Mouse (Mus musculus) heart, postnatal 0 days (tissue): ENCODE data around the gene Specc1l. TPM values are rescaled to one million over a fixed set of nuclear protein-coding genes. Genes with fewer than 3 reads are reported as not detected.

Experiments
- ATAC-seq: fragments of 200-750 bp; cut with Nextera tagmentation; 2 replicates; pipeline ENCODE4 v1.8.0; 2017; ENCODE audit warnings: low read depth, moderate number of reproducible peaks, moderate library complexity; ENCODE audit not compliant: insufficient read depth
- DNase-seq: peaks from one replicate; pipeline ENCODE4 v3.0.0-alpha.2; 2016; ENCODE audit warnings: low spot score
- H3K27ac ChIP-seq: fragments of 300-500 bp; sonication (generic); 2 replicates; pipeline ENCODE4 v1.5.1; 2014; ENCODE audit warnings: low read depth, mild to moderate bottlenecking
- H3K27me3 ChIP-seq: fragments of 300-500 bp; sonication (generic); 2 replicates; pipeline ENCODE4 v1.6.1; 2014; ENCODE audit warnings: low read length, mixed read lengths; ENCODE audit not compliant: control insufficient read depth, insufficient read depth
- H3K36me3 ChIP-seq: fragments of 300-500 bp; sonication (generic); replicated peaks from 2 replicates; pipeline ENCODE4 v1.6.1; 2014; ENCODE audit warnings: low read length, mixed read lengths; ENCODE audit not compliant: control insufficient read depth, insufficient read depth
- H3K4me1 ChIP-seq: fragments of 300-500 bp; sonication (generic); 2 replicates; pipeline ENCODE4 v1.6.1; 2014; ENCODE audit warnings: antibody characterized with exemption; ENCODE audit not compliant: control insufficient read depth, insufficient read depth
- H3K4me2 ChIP-seq: fragments of 300-500 bp; sonication (generic); 2 replicates; pipeline ENCODE4 v1.6.1; 2014; ENCODE audit warnings: low read depth, mild to moderate bottlenecking, low read length, moderate library complexity
- H3K4me3 ChIP-seq: fragments of 300-500 bp; sonication (generic); 2 replicates; pipeline ENCODE4 v1.5.1; 2014; ENCODE audit warnings: low read depth, low read length
- H3K9ac ChIP-seq: fragments of 300-500 bp; sonication (generic); replicated peaks from 2 replicates; pipeline ENCODE4 v1.6.1; 2014; ENCODE audit warnings: low read depth, low read length, mixed read lengths
- H3K9me3 ChIP-seq: fragments of 300-500 bp; sonication (generic); replicated peaks from 2 replicates; pipeline ENCODE4 v1.6.1; 2016; ENCODE audit warnings: low read length; ENCODE audit not compliant: control insufficient read depth
- CTCF ChIP-seq: IDR thresholded peaks from 2 replicates; pipeline ENCODE4 v1.5.1; 2016; ENCODE audit warnings: antibody characterized with exemption, control low read depth, low read depth
- EP300 ChIP-seq: IDR thresholded peaks from 2 replicates; pipeline ENCODE4 v1.6.1; 2016; ENCODE audit warnings: antibody characterized with exemption, low read depth
- WGBS: fragments of 180-500 bp; shearing (Covaris S2); extraction: QIAGEN DNeasy Blood & Tissue Kit; methylation state at CpG from one replicate; pipeline ENCODE4 v1.1.7; 2014; 5-methylcytosine and 5-hydroxymethylcytosine counted together
- polyA plus RNA-seq: library from polyadenylated mRNA; unstranded; fragments of >200 nt; fragmentation: Nextera tagmentation; extraction: Ambion mirVana; gene quantifications from 2 replicates; pipeline ENCODE4 v1.2.1, GENCODE M21; 2015
- total RNA-seq: library from RNA; depleted of rRNA; stranded (reverse); fragments of >200 nt; gene quantifications from 2 replicates; pipeline ENCODE4 v1.2.3, GENCODE M21; 2014; ENCODE audit warnings: low replicate concordance

The Specc1l gene
- total and polyA plus RNA-seq, 2 experiments from 2014 or later, result 13.3 to 23.4 TPM

DNA sequence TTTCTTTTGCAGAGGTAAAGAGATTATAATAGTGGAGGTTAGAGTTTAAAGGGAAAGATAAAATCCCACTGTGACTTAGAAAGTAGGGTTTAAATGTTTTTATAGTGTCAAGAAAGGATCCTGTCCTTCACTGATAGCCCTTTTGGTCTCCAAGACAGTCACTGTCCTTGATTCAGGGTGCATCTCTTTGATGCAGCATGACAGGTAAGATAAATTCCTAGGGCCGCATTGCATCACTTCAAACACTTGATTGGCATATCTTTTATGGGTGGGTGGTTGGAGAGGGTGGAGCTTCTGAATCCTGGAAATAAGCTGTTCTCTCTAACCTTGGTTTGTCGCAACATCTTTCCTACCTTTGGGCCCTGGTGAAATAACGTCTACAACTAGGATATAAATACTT lies 15.5 kb downstream of the Specc1l start:
- WGBS, result 86% methylated on average over 3 of the region's 3 CpGs

DNA sequence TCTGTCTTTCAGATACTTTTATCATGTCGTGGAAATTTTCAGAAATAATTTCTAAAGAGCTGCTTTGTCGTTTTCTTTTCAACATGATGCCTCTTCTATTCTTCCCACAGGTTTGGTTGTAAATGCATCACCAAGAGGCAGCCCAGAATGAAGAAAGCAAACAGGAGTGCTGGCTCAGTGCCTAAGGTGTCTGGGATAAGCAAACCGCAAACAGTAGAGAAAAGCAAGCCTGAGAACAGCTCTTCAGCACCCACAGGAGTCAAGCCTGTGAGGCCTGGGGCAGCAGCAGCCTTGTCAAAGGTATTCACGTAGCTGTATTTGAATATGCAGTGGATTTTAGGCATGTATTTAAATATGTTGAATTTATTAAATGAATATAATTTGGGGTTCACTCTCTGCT lies 18.7 kb downstream of the Specc1l start:
- no peak overlapping the region for H3K27ac ChIP-seq
- TF ChIP-seq EP300 (no peak), CTCF (no peak)

More for the DNA sequence above, 15.5 kb downstream of the Specc1l start:
- TF ChIP-seq EP300 (no peak), CTCF (no peak)
- Histone ChIP-seq H3K4me2 (no peak overlapping the region), H3K9me3 (no peaks in the 10 kb centered on the region), H3K4me1 (peaks cover 11% of the 10 kb centered on the region; the same call in 1 of the 2 replicates), H3K4me3 (no peak overlapping the region), H3K27me3 (no peaks in the 10 kb centered on the region), H3K9ac (no peak overlapping the region), H3K27ac (no peak overlapping the region), H3K36me3 (peaks cover 11% of the 10 kb centered on the region)
- ATAC-seq (no peak), DNase-seq (no peak)

DNA sequence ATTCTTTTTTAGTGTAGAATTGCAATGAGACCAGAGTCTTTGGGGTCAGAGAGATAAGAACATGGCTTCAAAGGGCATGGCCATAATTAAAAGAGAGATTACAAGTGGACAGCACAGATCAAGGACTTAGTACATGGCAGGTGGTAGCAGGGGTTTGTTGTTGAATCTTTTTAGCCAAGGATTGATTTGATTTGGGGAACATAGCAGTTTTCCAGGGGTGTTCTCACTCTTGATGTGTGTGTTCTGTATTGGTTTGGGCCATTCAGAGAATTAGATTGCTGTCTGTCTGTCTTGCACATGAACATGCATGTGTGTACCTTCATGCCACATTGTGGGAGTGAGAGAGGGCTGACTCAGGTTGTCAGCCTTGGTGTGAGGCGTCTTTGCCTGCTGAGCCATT lies 20.0 kb downstream of the Specc1l start:
- no peak for DNase-seq
- H3K27ac ChIP-seq, result no peak overlapping the region
- 89% methylated on average over 1 of the region's 1 CpGs for WGBS
- ATAC-seq, result no peak
- no peaks in the 10 kb centered on the region for H3K27me3 ChIP-seq
- H3K36me3 ChIP-seq, result peaks cover 22% of the 10 kb centered on the region
- no peaks in the 10 kb centered on the region for H3K4me1 ChIP-seq
- H3K9ac ChIP-seq, result no peak overlapping the region
- no peak overlapping the region for H3K4me3 ChIP-seq
- TF ChIP-seq CTCF, result no peak
- no peak for TF ChIP-seq EP300
- H3K4me2 ChIP-seq, result no peak overlapping the region
- no peaks in the 10 kb centered on the region for H3K9me3 ChIP-seq

More for the DNA sequence above, 18.7 kb downstream of the Specc1l start:
- Histone ChIP-seq H3K9ac (no peak overlapping the region), H3K4me3 (no peak overlapping the region), H3K27me3 (no peaks in the 10 kb centered on the region), H3K4me1 (no peaks in the 10 kb centered on the region), H3K9me3 (no peaks in the 10 kb centered on the region), H3K36me3 (peaks cover 22% of the 10 kb centered on the region), H3K4me2 (no peak overlapping the region)
- ATAC-seq (no peak), DNase-seq (no peak)
- WGBS, result 69% methylated on average over 4 of the region's 4 CpGs

DNA sequence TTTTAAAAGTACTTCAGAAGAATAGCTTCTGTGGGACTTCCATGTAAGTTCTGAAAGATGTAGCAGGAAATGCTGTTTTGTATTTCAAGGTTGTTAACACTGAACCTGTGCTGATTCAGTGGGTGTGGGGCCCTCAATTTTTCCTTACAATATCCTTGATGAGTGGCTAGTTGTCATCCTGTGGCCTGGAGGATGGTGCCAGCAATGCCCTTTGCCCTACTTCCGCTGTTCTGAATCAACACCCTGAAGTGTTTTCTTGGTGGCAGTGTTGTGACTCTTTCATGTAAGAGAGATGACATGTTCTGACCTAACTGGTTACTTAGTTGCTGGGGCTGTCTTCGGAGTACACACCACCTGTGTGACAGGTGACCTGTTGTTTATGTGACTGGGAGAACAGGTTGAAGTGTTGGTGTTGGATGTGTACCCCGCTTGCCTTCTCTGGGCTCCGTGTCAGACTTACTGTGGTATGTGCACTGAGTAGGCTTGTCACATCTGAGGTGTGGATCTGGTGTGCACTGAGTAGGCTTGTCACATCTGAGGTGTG lies 20.8 kb downstream of the Specc1l start:
- ATAC-seq, result no peak
- no peak overlapping the region for H3K4me2 ChIP-seq
- no peaks in the 10 kb centered on the region for H3K4me1 ChIP-seq
- no peak overlapping the region for H3K4me3 ChIP-seq
- H3K27me3 ChIP-seq, result no peaks in the 10 kb centered on the region
- H3K9me3 ChIP-seq, result no peaks in the 10 kb centered on the region
- whole genome bisulfite sequencing, result 97% methylated on average over 4 of the region's 4 CpGs
- no peak overlapping the region for H3K9ac ChIP-seq
- peaks cover 22% of the 10 kb centered on the region for H3K36me3 ChIP-seq
- no peak overlapping the region for H3K27ac ChIP-seq
- DNase-seq, result no peak
- no peak for TF ChIP-seq EP300
- no peak for TF ChIP-seq CTCF

DNA sequence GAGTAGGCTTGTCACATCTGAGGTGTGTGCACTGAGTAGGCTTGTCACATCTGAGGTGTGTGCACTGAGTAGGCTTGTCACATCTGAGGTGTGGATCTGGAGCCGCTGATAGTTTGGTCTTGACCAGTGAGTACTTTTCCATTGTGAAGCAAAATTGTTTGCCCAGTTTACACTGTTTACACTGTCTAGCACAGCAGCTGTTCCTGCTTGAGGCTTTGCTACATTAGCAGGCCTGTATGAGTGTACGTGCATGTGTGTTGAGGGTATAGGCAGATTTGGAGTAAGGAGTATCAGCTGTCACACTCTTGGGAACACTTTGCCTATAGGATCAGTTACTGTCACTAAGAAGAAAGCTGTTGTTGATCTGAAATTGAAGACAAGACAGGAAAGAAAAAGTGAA lies 21.6 kb downstream of the Specc1l start:
- 85% methylated on average over 2 of the region's 2 CpGs for WGBS
- DNase-seq (no peak), ATAC-seq (no peak)
- no peak overlapping the region for H3K4me3 ChIP-seq
- no peaks in the 10 kb centered on the region for H3K27me3 ChIP-seq
- H3K4me2 ChIP-seq, result no peak overlapping the region
- no peaks in the 10 kb centered on the region for H3K4me1 ChIP-seq
- peaks cover 26% of the 10 kb centered on the region for H3K36me3 ChIP-seq
- no peaks in the 10 kb centered on the region for H3K9me3 ChIP-seq
- TF ChIP-seq EP300 (no peak), CTCF (no peak)
- no peak overlapping the region for H3K27ac ChIP-seq
- H3K9ac ChIP-seq, result no peak overlapping the region

DNA sequence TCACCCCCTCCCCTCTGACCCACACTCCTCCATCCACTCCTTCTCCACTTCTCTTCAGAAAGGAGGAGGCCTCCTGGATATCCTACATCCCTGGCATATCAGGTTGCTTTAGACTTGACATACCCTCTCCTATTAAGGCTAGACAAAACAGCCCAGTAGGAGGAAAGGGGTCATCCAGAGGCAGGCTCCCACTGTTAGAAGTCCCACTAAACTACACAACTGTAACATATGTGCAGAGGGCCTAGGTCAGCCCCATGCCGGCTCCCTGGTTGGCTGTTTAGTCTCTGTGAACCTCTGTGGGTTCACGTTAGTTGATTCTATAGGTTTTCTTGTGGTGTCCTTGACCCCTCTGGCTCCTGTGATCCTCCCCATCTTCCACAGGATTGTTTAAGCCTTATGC lies 23.9 kb downstream of the Specc1l start:
- 87% methylated on average over 2 of the region's 2 CpGs for WGBS
- Histone ChIP-seq H3K27me3 (no peaks in the 10 kb centered on the region), H3K4me1 (no peaks in the 10 kb centered on the region), H3K4me3 (no peak overlapping the region), H3K4me2 (no peak overlapping the region), H3K36me3 (peaks cover 29% of the 10 kb centered on the region), H3K9ac (no peak overlapping the region), H3K9me3 (no peaks in the 10 kb centered on the region), H3K27ac (no peak overlapping the region)
- no peak for DNase-seq
- no peak for ATAC-seq
- TF ChIP-seq EP300, result no peak
- TF ChIP-seq CTCF, result no peak
